Mouse (Mus musculus) inflammation-experienced regulatory T-cells, adult 6 months (primary cell): ENCODE data around the gene Tmem72. TPM values are rescaled to one million over a fixed set of nuclear protein-coding genes. Genes with fewer than 3 reads are reported as not detected.

Experiments used
- ATAC-seq: one replicate; pipeline ENCODE4 v1.8.0; 2017
- polyA plus RNA-seq, 3 experiments: library from polyadenylated mRNA; unstranded; fragments of 100-300 nt; shearing (Covaris generic); gene quantifications; one replicate each; pipeline ENCODE4 v1.2.1; 2017

Tmem72 gene
- polyA plus RNA-seq, 3 experiments from 2014 or later: 0.03 TPM; not detected in 1

DNA sequence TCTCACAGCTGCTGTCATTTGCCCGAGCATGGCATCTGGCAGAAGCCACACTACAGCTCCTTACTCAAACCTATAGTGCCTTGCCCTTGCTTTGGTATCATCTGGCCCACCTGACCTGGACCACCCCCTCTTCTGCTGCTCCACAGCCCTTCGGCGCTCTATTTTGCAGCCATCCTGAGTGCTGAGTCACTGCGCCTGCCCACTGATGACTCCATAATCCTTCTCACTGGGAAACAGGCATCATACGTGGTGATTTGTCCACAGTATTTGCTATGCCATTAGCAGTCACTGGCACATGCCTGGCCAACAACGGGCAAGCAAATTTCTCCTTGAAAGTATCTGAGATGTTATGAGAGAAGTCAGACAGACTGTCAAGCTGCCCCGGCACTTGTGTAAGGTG, 66.9 kb downstream of the Tmem72 start:
- no peak for ATAC-seq

DNA sequence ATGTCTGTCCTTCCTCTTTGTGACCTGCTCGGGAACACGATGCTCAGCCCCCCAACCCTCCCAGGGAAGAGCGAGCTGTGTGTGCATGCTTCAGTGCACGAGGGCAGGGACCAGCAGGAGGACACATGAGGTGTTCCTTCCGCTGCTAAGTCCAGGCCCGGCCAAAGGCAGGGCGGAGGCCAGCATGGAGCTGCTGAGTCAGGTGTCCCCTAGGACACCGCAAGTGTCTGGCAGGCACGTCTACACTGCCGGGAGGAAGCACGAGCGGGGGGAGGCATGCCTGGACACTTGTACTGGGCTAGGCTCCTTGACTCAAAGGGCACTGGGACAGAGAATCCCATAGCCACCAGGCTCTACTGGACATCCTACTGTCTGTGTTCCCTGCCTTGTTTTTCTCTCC, 69.0 kb downstream of the Tmem72 start:
- ATAC-seq: no peak

DNA sequence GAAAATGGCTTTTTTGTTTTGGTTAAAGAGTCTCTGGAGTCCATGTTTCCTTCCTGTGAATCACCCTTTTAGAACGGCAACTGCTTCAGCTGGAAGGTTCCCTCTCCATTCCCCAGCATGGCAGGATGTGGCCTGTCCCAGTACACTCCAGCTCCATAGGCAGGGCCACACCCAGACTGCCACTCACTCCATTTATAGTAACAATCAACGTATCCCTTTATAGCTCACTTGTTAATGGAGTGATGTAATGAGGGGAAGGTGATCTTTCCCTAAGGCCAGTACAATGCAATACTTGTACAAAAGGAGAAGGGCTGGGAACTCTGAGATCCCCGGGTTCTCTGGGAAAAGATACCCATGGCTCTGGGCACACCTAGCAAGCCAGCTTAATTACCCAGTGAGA, 72.4 kb downstream of the Tmem72 start:
- ATAC-seq: no peak

- ATAC-seq: no peak
These were observed 72.8 kb downstream of the Tmem72 start for GRCm38 (mm10) chr6:116643881-116644280.

- no peak for ATAC-seq
These were observed 73.8 kb downstream of the Tmem72 start for GRCm38 (mm10) chr6:116642942-116643341.

- no peak for ATAC-seq
These were observed 77.0 kb downstream of the Tmem72 start for GRCm38 (mm10) chr6:116639663-116640062.

DNA sequence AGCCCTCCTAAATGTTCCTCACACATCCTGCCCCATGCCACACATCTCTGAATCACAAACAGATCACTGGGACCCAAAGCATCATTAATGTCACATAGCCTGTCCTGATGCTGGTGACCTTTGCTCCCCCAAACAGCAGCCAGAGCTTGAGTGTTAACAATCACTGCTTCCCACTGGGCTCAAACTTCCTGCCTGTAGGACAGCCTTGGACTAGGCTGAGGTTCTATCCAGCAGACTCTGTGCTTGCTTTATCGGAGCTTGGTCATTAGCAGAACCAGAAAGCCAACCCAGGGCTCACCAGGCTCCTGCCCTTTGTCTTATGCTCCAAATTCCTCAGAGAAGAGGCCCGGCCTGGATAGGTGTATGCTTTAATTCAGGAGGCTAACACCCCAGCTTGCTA, 77.8 kb downstream of the Tmem72 start:
- no peak for ATAC-seq

DNA sequence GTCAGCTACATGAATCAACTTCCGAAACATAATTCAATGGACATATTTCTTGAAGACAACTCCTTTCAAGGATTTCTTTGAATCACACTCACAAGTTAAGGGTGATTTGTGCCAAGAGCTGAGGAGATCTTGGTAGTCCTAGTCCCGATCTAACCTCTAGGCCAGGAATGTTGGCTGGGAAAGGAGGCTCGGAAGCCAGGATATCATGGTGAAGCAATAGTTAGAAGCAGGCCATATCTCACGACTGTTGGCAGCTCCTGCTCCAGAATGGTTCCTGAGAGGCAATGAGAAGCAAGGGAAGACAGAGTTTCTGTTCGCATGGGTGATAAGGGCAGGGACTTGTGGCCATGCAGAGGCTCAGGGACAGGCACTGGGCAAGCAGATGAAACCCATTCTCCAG, 79.2 kb downstream of the Tmem72 start:
- ATAC-seq: no peak

DNA sequence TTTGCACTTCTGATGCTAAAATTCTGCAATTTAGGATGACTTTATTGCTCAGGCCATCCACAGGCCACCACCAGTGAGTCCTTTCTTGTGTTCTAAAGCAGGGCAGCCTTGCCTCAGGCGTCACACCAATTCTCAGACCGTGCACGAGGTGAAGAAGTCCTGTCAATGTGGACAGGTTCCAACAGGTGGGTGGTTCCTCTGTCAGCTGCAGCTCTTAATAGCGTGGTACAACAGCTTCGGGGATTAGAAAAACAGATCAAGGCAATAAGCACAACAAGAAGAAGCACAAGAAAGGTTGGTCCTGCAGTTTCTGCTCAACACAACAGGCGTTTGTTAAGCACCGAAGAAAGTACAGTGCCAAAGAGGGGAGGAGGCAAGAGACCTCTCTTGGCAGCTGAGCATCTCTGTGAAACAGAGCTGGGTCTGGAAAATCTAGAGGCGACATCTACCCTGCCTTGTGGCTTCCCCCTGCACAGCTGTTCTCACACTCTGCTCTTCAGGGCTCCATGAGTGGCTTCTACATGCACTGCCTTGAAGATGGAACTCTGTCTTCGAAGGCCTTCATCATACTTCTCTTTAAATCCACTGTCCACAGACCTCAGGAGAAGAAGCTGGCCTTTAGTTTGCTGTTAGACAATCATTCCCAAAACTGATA, 80.0 kb downstream of the Tmem72 start:
- ATAC-seq: no peak

DNA sequence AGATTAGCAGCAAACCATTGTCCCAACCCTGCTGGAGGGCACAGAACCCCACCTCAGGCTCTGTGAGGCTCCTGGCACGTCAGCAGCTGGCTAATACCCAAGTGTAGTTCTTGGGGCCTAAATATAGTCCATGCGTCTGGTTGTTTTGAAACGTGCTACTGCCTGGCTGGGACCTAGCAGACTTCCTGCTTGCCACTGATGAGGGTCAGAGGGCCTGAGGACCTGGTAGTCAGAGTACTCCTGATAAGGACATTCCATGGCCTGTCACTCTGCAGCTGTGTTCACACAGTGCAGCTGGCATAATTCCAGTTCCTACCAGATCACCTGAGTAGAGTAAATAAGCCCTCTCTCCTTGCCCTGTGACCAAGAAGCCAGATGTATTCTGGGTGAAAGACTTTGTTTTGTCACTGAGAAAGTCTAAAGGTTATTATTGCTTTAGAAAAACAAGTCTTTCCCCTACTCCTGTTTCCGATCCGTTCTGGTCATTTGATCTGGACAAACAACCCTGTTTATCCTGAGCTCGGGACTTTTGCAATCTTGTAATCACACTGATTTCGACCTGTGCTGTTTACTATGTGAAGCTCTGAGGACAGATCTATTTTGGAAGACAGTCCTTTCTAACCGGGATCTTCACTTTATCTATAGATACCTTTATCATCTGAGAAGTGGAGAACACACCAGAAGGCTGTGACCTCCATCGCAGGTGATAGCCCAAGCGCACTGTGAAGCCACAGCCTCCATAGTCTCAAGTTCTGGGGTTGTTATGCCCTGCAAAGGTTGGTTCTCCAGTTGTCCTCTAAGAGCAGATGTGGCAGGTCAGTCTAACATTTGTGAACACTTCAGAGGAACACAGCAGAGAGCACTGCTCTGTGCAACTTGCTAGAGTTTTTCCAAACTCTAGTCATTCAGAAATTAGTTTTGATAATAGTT, 81.2 kb downstream of the Tmem72 start:
- no peak for ATAC-seq

GRCm38 (mm10) chr6:116633741-116634695, 82.7 kb downstream of the Tmem72 start:
- ATAC-seq: no peak

DNA sequence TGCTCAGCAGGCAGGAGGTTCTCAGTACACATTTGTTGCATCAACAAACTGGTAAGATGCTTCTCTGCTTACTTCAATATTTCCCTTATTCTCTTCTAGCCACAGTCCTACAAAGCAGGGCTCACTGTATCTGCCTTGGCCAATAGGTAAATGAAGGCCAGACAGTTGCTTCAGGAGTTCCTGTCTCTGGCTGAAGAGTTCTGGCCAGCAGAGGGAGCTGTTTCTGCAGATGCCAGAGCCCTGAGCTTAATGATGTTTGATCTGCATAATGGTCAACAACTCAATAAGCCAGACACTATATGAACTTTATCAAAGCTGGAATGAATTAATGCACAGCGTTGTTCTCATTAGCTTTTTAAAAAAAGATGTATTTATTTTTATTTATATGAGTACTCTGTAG, 84.6 kb downstream of the Tmem72 start:
- no peak for ATAC-seq

DNA sequence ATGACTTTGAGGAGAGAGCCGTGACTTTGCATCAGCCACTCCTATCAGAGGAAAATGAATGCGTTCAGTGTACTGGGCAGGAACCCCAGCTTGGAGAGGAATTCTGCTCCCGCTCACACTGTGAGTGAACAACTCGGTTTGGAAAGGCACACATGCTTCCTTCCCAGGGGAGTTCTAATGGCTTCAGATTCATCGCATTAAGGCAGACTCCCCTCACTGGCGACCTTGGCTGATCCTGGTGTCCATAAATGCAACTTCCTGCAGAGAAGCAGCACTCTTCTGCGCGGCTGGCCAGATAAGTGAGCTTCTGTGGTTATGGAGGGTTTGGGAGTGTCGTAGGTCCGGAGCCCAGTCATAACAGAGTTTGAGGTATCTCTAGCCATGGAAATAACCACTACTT, 86.9 kb downstream of the Tmem72 start:
- no peak for ATAC-seq

Other genes with a start within 250 kb of the Tmem72 start
- not detected for gene Olfr211, start 227.8 kb downstream of the Tmem72 start, polyA plus RNA-seq
- not detected for gene Olfr212, start 210.4 kb downstream of the Tmem72 start, polyA plus RNA-seq
- gene Olfr213, start 178.5 kb downstream of the Tmem72 start, polyA plus RNA-seq: not detected
- under 1 TPM in 1 of 3 experiments, not detected in 2; 0.26 TPM for gene Gm5580, start 165.8 kb downstream of the Tmem72 start, polyA plus RNA-seq
- not detected for gene Olfr214, start 162.7 kb downstream of the Tmem72 start, polyA plus RNA-seq
- gene Olfr215, start 132.7 kb downstream of the Tmem72 start, polyA plus RNA-seq: not detected
- 10 to 100 TPM; 32.2 to 36.2 (median 33.5) TPM for gene Zfp422, start 87.9 kb downstream of the Tmem72 start, polyA plus RNA-seq
- gene Depp1, start 66.3 kb downstream of the Tmem72 start, polyA plus RNA-seq: not detected
- 1 to 10 TPM; 1.6 to 3.9 (median 1.9) TPM for gene Rassf4, start 43.0 kb downstream of the Tmem72 start, polyA plus RNA-seq